In the genomic region with DNA sequence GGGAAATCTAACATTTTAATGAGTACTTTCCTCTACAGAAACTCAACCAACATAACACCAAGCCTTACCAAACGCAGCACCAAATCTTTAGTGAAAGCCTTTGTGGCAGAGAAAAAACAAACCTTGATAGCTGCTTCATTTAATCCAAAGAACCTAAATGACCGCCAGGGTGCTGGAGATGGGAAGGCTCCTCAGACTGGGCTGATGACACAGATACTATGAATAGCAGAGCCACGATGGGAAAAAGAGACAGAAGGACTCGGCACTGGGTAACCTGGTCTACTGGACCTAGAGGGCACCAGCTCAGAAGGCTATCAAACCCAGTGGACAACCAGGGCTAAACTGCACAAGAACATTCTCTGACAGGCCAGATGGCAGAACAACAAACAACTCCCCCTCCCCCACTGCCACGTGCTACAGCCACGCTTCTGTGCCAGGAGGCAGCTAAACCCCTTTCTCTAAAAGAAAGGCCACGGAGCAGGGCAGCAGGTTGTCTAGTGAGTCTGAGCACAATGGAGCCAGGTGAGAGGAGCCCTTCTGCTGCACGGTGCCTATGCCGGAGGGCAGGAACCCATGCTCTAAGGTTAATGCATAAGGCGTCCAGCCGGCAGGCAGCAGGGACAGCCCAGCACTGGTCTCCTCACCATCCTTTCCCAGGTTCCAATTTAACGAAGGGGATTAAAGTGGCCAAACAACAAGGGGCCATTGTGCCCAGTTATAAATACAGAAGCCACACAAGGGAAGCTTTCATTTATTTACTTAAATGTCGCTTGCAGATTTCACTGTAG, we compare ENCODE assay signal across 8 mouse cellular contexts. TPM values are rescaled to one million over a fixed set of nuclear protein-coding genes. Genes with fewer than 3 reads are reported as not detected.
A peak's percentile ranks its signal among the peaks of the same experiment; 100 is the strongest.
DNase-seq lines count a peak whose midpoint lies in the region; ATAC-seq and TF ChIP-seq lines count a peak whose summit lies in the region.

No protein-coding gene starts in this region.

- H3K27ac ChIP-seq in cortical plate, adult 2 months (ENCODE audit: insufficient read depth, low read length), result peak overlapping the region; percentile 85
- H3K27ac ChIP-seq in heart, embryonic 13.5 days (replicated peaks), result peak overlapping the region; percentile 57

- DNase-seq in layer of hippocampus, adult 11-12 months (ENCODE audit: low spot score), result peak; percentile 83
- DNase-seq in layer of hippocampus, adult 9-10 months (ENCODE audit: low spot score), result no peak
- peak; percentile 78 to 85 for DNase-seq in kidney, postnatal 36 days
- DNase-seq in lung, postnatal 4 days, result peak; percentile 40 to 46
- DNase-seq in splenic B cell, adult 2 months (ENCODE audit: low read depth, low spot score), result peak; percentile 22
- no peak for DNase-seq in thymus, postnatal 25 days

- peaks cover 30% of the 10 kb centered on the region for H3K4me1 ChIP-seq in cortical plate, adult 2 months (ENCODE audit: control insufficient read depth, insufficient read depth, low read length)
- peaks cover 99% of the 10 kb centered on the region for H3K4me1 ChIP-seq in heart, embryonic 13.5 days

- ATAC-seq in heart, embryonic 13.5 days (ENCODE audit: extremely low read depth, insufficient number of reproducible peaks, low FRiP score, low TSS enrichment), result no peak

- WGBS in heart, embryonic 13.5 days, result 28% methylated on average over 13 of the region's 13 CpGs

- H3K4me2 ChIP-seq in heart, embryonic 13.5 days, result peak overlapping the region; percentile 42

- H3K36me3 ChIP-seq in heart, embryonic 13.5 days, result peaks cover 7% of the 10 kb centered on the region
- no peaks in the 10 kb centered on the region for H3K36me3 ChIP-seq in splenic B cell, adult 2 months (ENCODE audit: control insufficient read depth, insufficient read depth, low read length, poor library complexity, severe bottlenecking)

- no peaks in the 10 kb centered on the region for H3K9me3 ChIP-seq in heart, embryonic 13.5 days

- peak overlapping the region; percentile 31 for H3K4me3 ChIP-seq in cortical plate, adult 2 months (ENCODE audit: insufficient read depth, low read length)
- H3K4me3 ChIP-seq in heart, embryonic 13.5 days, result 0 out of 2 replicates have a peak overlapping the region, but pooled peaks have one; percentile 1

- TF ChIP-seq POLR2A in cortical plate, adult 2 months (IDR thresholded peaks at IDR 0.05; ENCODE audit: extremely low read depth, insufficient read depth, low read length), result 0 out of 2 replicates have a peak, but pooled peaks have one; percentile 13

- H3K9ac ChIP-seq in heart, embryonic 13.5 days, result peak overlapping the region; percentile 65

- no peak for TF ChIP-seq CTCF in cortical plate, adult 2 months (IDR thresholded peaks at IDR 0.05; ENCODE audit: extremely low read depth, insufficient read depth, low read length)

- H3K27me3 ChIP-seq in heart, embryonic 13.5 days (replicated peaks), result no peaks in the 10 kb centered on the region
- H3K27me3 ChIP-seq in splenic B cell, adult 2 months (ENCODE audit: control insufficient read depth, insufficient read depth, low read length, poor library complexity, severe bottlenecking), result no peaks in the 10 kb centered on the region

RNA-seq across cellular contexts. Expression of gene Cyth1, which starts 50.7 kb away (rescaled TPM):
- polyA plus RNA-seq in cortical plate, adult 2 months (2012; rRNA removed), result 69.2 and 80.3 TPM in 2 replicates
- polyA plus RNA-seq in heart, embryonic 13.5 days (2015; fragmentation: Nextera tagmentation; extraction: Ambion mirVana), result 14.9 and 15.9 TPM in 2 replicates

Comparison
In these comparisons a context has a peak if more than half of its experiments do, and no peak if none do; other contexts are left out.
1. DNase-seq: peak in layer of hippocampus, adult 11-12 months (single experiment), kidney, postnatal 36 days (2 of 2), lung, postnatal 4 days (2 of 2) and splenic B cell, adult 2 months (single experiment); none in layer of hippocampus, adult 9-10 months (single experiment) and thymus, postnatal 25 days (single experiment).